Mouse (Mus musculus) forebrain, embryonic 13.5 days (tissue): ENCODE data around the gene Brk1. TPM values are rescaled to one million over a fixed set of nuclear protein-coding genes. Genes with fewer than 3 reads are reported as not detected.

Experiments
- ATAC-seq: fragments of 200-750 bp; cut with Nextera tagmentation; 2 replicates; pipeline ENCODE4 v1.8.0; 2017
- H3K27ac ChIP-seq: fragments of 300-500 bp; sonication (generic); 2 replicates; pipeline ENCODE4 v1.5.1; 2015; ENCODE audit warnings: inconsistent platforms, mild to moderate bottlenecking, moderate library complexity
- H3K27me3 ChIP-seq: fragments of 300-500 bp; sonication (generic); 2 replicates; pipeline ENCODE4 v1.6.1; 2015; ENCODE audit warnings: mild to moderate bottlenecking, inconsistent platforms
- H3K36me3 ChIP-seq: fragments of 300-500 bp; sonication (generic); 2 replicates; pipeline ENCODE4 v1.6.1; 2015; ENCODE audit warnings: mild to moderate bottlenecking, inconsistent platforms; ENCODE audit not compliant: poor library complexity, severe bottlenecking
- H3K4me1 ChIP-seq: fragments of 300-500 bp; sonication (generic); 2 replicates; pipeline ENCODE4 v1.6.1; 2015; ENCODE audit warnings: inconsistent platforms
- H3K4me2 ChIP-seq: fragments of 300-500 bp; sonication (generic); 2 replicates; pipeline ENCODE4 v1.6.1; 2015; ENCODE audit warnings: inconsistent platforms, mild to moderate bottlenecking, moderate library complexity
- H3K4me3 ChIP-seq: fragments of 300-500 bp; sonication (generic); 2 replicates; pipeline ENCODE4 v1.5.1; 2015; ENCODE audit warnings: mild to moderate bottlenecking, inconsistent platforms
- H3K9ac ChIP-seq: fragments of 300-500 bp; sonication (generic); 2 replicates; pipeline ENCODE4 v1.6.1; 2015; ENCODE audit warnings: mild to moderate bottlenecking, inconsistent platforms
- H3K9me3 ChIP-seq: fragments of 300-500 bp; sonication (generic); replicated peaks from 2 replicates; pipeline ENCODE4 v1.6.1; 2016; ENCODE audit warnings: inconsistent platforms
- WGBS: fragments of 180-500 bp; shearing (Covaris S2); methylation state at CpG from one replicate; pipeline ENCODE4 v1.1.7; 2015; 5-methylcytosine and 5-hydroxymethylcytosine counted together
- polyA plus RNA-seq: library from polyadenylated mRNA; unstranded; fragments of >200 nt; fragmentation: Nextera tagmentation; extraction: Ambion mirVana; gene quantifications from 2 replicates; pipeline ENCODE4 v1.2.1, GENCODE M21; 2015

Gene Brk1
- polyA plus RNA-seq, 1 experiment from 2014 or later: 227 TPM

- 45% methylated on average over 5 of the region's 5 CpGs for WGBS
Measured at GRCm38 (mm10) chr6:113624989-113625770, 20.6 kb downstream of the Brk1 start.

GRCm38 (mm10) chr6:113630322-113630721 lies 25.8 kb downstream of the Brk1 start:
- peaks cover 67% of the 10 kb centered on the region for H3K36me3 ChIP-seq
- H3K9ac ChIP-seq: no peak overlapping the region
- 83% methylated on average over 5 of the region's 5 CpGs for WGBS
- no peak for ATAC-seq
- no peak overlapping the region for H3K4me2 ChIP-seq
- H3K27me3 ChIP-seq: no peaks in the 10 kb centered on the region
- 0 out of 2 replicates have a peak, but pooled peaks cover 3% of the 10 kb centered on the region for H3K9me3 ChIP-seq
- H3K4me1 ChIP-seq: peaks cover 11% of the 10 kb centered on the region
- H3K27ac ChIP-seq: no peak overlapping the region
- no peak overlapping the region for H3K4me3 ChIP-seq

More at GRCm38 (mm10) chr6:113624989-113625770, 20.6 kb downstream of the Brk1 start:
- H3K4me3 ChIP-seq: peak overlapping the region; percentile 79
- H3K9ac ChIP-seq: peak overlapping the region; percentile 82
- no peak for ATAC-seq
- H3K27ac ChIP-seq: no peak overlapping the region
- H3K36me3 ChIP-seq: peaks cover 32% of the 10 kb centered on the region
- peak overlapping the region; percentile 84 for H3K4me2 ChIP-seq
- H3K4me1 ChIP-seq: peaks cover 19% of the 10 kb centered on the region
- 0 out of 2 replicates have a peak, but pooled peaks cover 3% of the 10 kb centered on the region for H3K9me3 ChIP-seq
- no peaks in the 10 kb centered on the region for H3K27me3 ChIP-seq

GRCm38 (mm10) chr6:113632863-113633262 lies 28.3 kb downstream of the Brk1 start:
- no peaks in the 10 kb centered on the region for H3K4me1 ChIP-seq
- H3K27me3 ChIP-seq: no peaks in the 10 kb centered on the region
- no peak for ATAC-seq
- H3K9ac ChIP-seq: no peak overlapping the region
- H3K4me2 ChIP-seq: no peak overlapping the region
- no peak overlapping the region for H3K4me3 ChIP-seq
- H3K27ac ChIP-seq: no peak overlapping the region
- H3K36me3 ChIP-seq: peaks cover 57% of the 10 kb centered on the region
- WGBS: 96% methylated on average over 4 of the region's 4 CpGs
- no peaks in the 10 kb centered on the region for H3K9me3 ChIP-seq

GRCm38 (mm10) chr6:113638302-113639040 lies 33.9 kb downstream of the Brk1 start, which contains the start of gene Irak2:
Gene Irak2 (plus strand): TSS chr6:113638467.
- Histone ChIP-seq H3K4me2 (peak within 1 kb of the TSS; percentile 73), H3K4me1 (no peaks in the 10 kb centered on the region), H3K36me3 (peaks cover 3% of the 10 kb centered on the region; the same call in 1 of the 2 replicates), H3K27me3 (no peaks in the 10 kb centered on the region), H3K4me3 (peak within 1 kb of the TSS; percentile 46), H3K9me3 (no peaks in the 10 kb centered on the region), H3K9ac (peak within 1 kb of the TSS; percentile 68), H3K27ac (no peak within 1 kb of the TSS)
- ATAC-seq: peak; percentile 95
- 8% methylated on average over 37 of the region's 37 CpGs for WGBS

- H3K4me3 ChIP-seq: no peak overlapping the region
- H3K27me3 ChIP-seq: no peaks in the 10 kb centered on the region
- H3K4me2 ChIP-seq: no peak overlapping the region
- no peaks in the 10 kb centered on the region for H3K9me3 ChIP-seq
- ATAC-seq: no peak
- 83% methylated on average over 4 of the region's 4 CpGs for WGBS
- H3K9ac ChIP-seq: no peak overlapping the region
- no peak overlapping the region for H3K27ac ChIP-seq
- no peaks in the 10 kb centered on the region for H3K4me1 ChIP-seq
- H3K36me3 ChIP-seq: no peaks in the 10 kb centered on the region
Measured at GRCm38 (mm10) chr6:113639201-113639600, 34.6 kb downstream of the Brk1 start.

GRCm38 (mm10) chr6:113642605-113643004 lies 38.0 kb downstream of the Brk1 start:
- WGBS: 89% methylated on average over 8 of the region's 8 CpGs
- H3K9me3 ChIP-seq: no peaks in the 10 kb centered on the region
- no peak overlapping the region for H3K4me2 ChIP-seq
- no peak overlapping the region for H3K27ac ChIP-seq
- H3K4me3 ChIP-seq: no peak overlapping the region
- H3K9ac ChIP-seq: no peak overlapping the region
- no peaks in the 10 kb centered on the region for H3K36me3 ChIP-seq
- no peak for ATAC-seq
- H3K4me1 ChIP-seq: no peaks in the 10 kb centered on the region
- H3K27me3 ChIP-seq: no peaks in the 10 kb centered on the region

GRCm38 (mm10) chr6:113643021-113643420 lies 38.4 kb downstream of the Brk1 start:
- Histone ChIP-seq H3K4me2 (no peak overlapping the region), H3K4me1 (no peaks in the 10 kb centered on the region), H3K27me3 (no peaks in the 10 kb centered on the region), H3K4me3 (no peak overlapping the region), H3K27ac (no peak overlapping the region), H3K9me3 (no peaks in the 10 kb centered on the region), H3K36me3 (no peaks in the 10 kb centered on the region), H3K9ac (no peak overlapping the region)
- WGBS: 93% methylated on average over 4 of the region's 4 CpGs
- no peak for ATAC-seq

GRCm38 (mm10) chr6:113643967-113644366 lies 39.4 kb downstream of the Brk1 start:
- H3K9ac ChIP-seq: no peak overlapping the region
- H3K4me1 ChIP-seq: no peaks in the 10 kb centered on the region
- no peaks in the 10 kb centered on the region for H3K9me3 ChIP-seq
- no peak for ATAC-seq
- WGBS: 93% methylated on average over 2 of the region's 2 CpGs
- H3K27ac ChIP-seq: no peak overlapping the region
- no peaks in the 10 kb centered on the region for H3K36me3 ChIP-seq
- no peak overlapping the region for H3K4me3 ChIP-seq
- no peaks in the 10 kb centered on the region for H3K27me3 ChIP-seq
- no peak overlapping the region for H3K4me2 ChIP-seq

- ATAC-seq: no peak
- Histone ChIP-seq H3K4me2 (no peak overlapping the region), H3K4me3 (no peak overlapping the region), H3K9ac (no peak overlapping the region), H3K36me3 (no peaks in the 10 kb centered on the region), H3K9me3 (no peaks in the 10 kb centered on the region), H3K27ac (no peak overlapping the region), H3K27me3 (no peaks in the 10 kb centered on the region), H3K4me1 (no peaks in the 10 kb centered on the region)
- WGBS: 86% methylated on average over 8 of the region's 8 CpGs
Measured at GRCm38 (mm10) chr6:113644808-113645207, 40.2 kb downstream of the Brk1 start.

- Histone ChIP-seq H3K4me2 (no peak overlapping the region), H3K9me3 (no peaks in the 10 kb centered on the region), H3K27me3 (no peaks in the 10 kb centered on the region), H3K4me1 (no peaks in the 10 kb centered on the region), H3K36me3 (no peaks in the 10 kb centered on the region), H3K27ac (no peak overlapping the region), H3K9ac (no peak overlapping the region), H3K4me3 (no peak overlapping the region)
- WGBS: 84% methylated on average over 7 of the region's 7 CpGs
- no peak for ATAC-seq
Measured at GRCm38 (mm10) chr6:113649346-113650196, 45.0 kb downstream of the Brk1 start.

GRCm38 (mm10) chr6:113650197-113650640 lies 45.6 kb downstream of the Brk1 start:
- 90% methylated on average over 4 of the region's 4 CpGs for WGBS
- H3K27ac ChIP-seq: no peak overlapping the region
- no peaks in the 10 kb centered on the region for H3K27me3 ChIP-seq
- no peak overlapping the region for H3K4me2 ChIP-seq
- H3K9me3 ChIP-seq: no peaks in the 10 kb centered on the region
- ATAC-seq: no peak
- no peak overlapping the region for H3K4me3 ChIP-seq
- H3K4me1 ChIP-seq: no peaks in the 10 kb centered on the region
- no peaks in the 10 kb centered on the region for H3K36me3 ChIP-seq
- H3K9ac ChIP-seq: no peak overlapping the region
